Mouse (Mus musculus): Measurements from ENCODE around the gene Mrgprd. TPM values are rescaled to one million over a fixed set of nuclear protein-coding genes. Genes with fewer than 3 reads are reported as not detected.

The Mrgprd gene
- total and polyA plus RNA-seq, 2 experiments from 2014 or later: not detected

DNA sequence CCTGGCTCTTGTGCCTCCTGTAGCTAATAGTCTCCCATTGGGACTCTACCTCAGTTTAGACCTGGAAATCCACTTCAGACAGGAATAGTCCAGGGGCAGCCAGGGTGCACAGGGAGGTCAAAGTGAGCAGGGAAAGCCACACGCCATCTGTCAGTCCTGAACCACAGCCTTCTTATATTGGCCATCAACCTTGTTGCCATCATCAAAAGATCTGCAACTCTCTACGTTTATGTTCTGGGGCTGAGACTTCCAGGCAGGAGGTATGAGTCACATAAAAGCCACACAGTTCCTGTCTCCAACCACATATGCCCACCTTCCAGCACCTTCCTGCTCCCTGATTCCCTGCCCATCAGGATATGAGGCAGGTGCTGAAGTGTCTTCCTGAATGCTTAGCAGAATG, 23.3 kb downstream of the Mrgprd start:
- Histone ChIP-seq H3K36me3 (ENCODE audit: insufficient read depth, low read length) (no peaks in the 10 kb centered on the region), H3K4me1 (ENCODE audit: insufficient read depth, low read length) (no peaks in the 10 kb centered on the region), H3K4me2 (ENCODE audit: low read depth, low read length) (no peak overlapping the region), H3K9ac (replicated peaks; ENCODE audit: low read length) (no peak overlapping the region), H3K27ac (no peak overlapping the region), H3K9me3 (ENCODE audit: low read length) (no peaks in the 10 kb centered on the region), H3K4me3 (ENCODE audit: low read length) (no peak overlapping the region), H3K27me3 (ENCODE audit: insufficient read depth, low read length) (no peaks in the 10 kb centered on the region)
- DNase-seq (ENCODE audit: low spot score) (no peak), ATAC-seq (no peak)
- no peak for TF ChIP-seq CTCF (IDR thresholded peaks at IDR 0.05; ENCODE audit: low read depth)
- WGBS: 85% methylated on average over 2 of the region's 2 CpGs

DNA sequence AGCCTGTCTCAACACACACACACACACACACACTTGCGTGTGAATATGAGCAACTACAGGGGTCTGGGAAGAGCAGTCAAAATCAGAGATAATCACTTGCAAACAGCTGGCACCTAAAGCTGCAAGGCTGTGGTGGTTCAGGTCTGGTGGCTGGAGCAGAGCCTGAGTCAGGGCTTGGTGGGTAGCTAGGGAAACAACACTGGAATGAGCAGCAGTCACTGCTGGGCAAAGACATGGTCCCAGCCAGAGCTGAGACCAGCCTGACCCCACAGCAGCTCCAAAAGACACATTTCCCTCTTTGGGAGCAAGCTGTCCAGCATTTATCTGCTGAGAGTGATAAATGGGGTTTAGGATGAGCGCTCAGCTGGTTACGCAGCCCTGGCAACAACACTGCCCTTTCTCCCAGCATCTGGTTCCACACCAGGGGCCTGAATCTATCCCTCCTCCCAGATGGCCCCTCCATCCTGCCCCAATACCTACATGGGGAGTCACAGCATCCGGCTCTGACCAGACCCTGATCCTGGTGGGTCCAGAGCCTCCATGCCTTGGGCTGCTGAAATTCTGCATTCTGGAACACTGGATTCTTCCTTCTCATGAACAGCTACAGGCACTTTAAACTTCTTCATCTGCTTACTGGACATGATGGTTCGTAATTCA, 25.7 kb downstream of the Mrgprd start:
- Histone ChIP-seq H3K27ac (no peak overlapping the region), H3K4me3 (ENCODE audit: low read length) (no peak overlapping the region), H3K9ac (replicated peaks; ENCODE audit: low read length) (no peak overlapping the region), H3K27me3 (ENCODE audit: insufficient read depth, low read length) (no peaks in the 10 kb centered on the region), H3K36me3 (ENCODE audit: insufficient read depth, low read length) (no peaks in the 10 kb centered on the region), H3K9me3 (ENCODE audit: low read length) (no peaks in the 10 kb centered on the region), H3K4me1 (ENCODE audit: insufficient read depth, low read length) (no peaks in the 10 kb centered on the region), H3K4me2 (ENCODE audit: low read depth, low read length) (no peak overlapping the region)
- 56% methylated on average over 5 of the region's 5 CpGs for WGBS
- ATAC-seq: no peak
- no peak for DNase-seq (ENCODE audit: low spot score)
- no peak for TF ChIP-seq CTCF (IDR thresholded peaks at IDR 0.05; ENCODE audit: low read depth)

Other genes starting within 250 kb of the Mrgprd start
- 1.6 TPM in 1 of 2 replicates, not detected in the other for gene 1810010D01Rik, start 106.7 kb upstream of the Mrgprd start, total RNA-seq (2014; rRNA removed)
- 0.20 TPM in 1 of 2 replicates, not detected in the other for gene 1810010D01Rik, start 106.7 kb upstream of the Mrgprd start, polyA plus RNA-seq (2015; fragmentation: Nextera tagmentation; extraction: Ambion mirVana)
- 3.0 and 4.7 TPM in 2 replicates for gene Tpcn2, start 30.8 kb upstream of the Mrgprd start, total RNA-seq (2014; rRNA removed)
- 2.3 and 2.6 TPM in 2 replicates for gene Tpcn2, start 30.8 kb upstream of the Mrgprd start, polyA plus RNA-seq (2015; fragmentation: Nextera tagmentation; extraction: Ambion mirVana)
- gene Mrgprf, start 14.0 kb upstream of the Mrgprd start, total RNA-seq (2014; rRNA removed): 5.1 and 7.8 TPM in 2 replicates
- 3.3 and 4.1 TPM in 2 replicates for gene Mrgprf, start 14.0 kb upstream of the Mrgprd start, polyA plus RNA-seq (2015; fragmentation: Nextera tagmentation; extraction: Ambion mirVana)

Measured in hindbrain, postnatal 0 days (tissue).